Mouse (Mus musculus) neutrophil, adult 5-6 weeks (primary cell): Measurements from ENCODE around the gene Gm13695. TPM values are rescaled to one million over a fixed set of nuclear protein-coding genes. Genes with fewer than 3 reads are reported as not detected.

ENCODE experiments used
- total RNA-seq: library from RNA; stranded (forward); fragments of 200-1000 nt; gene quantifications from 2 replicates; pipeline ENCODE4 v1.2.3, GENCODE M21; 2017

Gene Gm13695
- total RNA-seq, 1 experiment from 2014 or later: not detected

Other genes starting within 250 kb of the Gm13695 start
- gene Itgav, start 242.9 kb upstream of the Gm13695 start, total RNA-seq: 37.6 and 45.8 TPM in 2 replicates
- gene Fam171b, start 154.7 kb upstream of the Gm13695 start, total RNA-seq: not detected in 2 replicates
- gene Zswim2, start 26.1 kb upstream of the Gm13695 start, total RNA-seq: not detected in 2 replicates
- not detected in 2 replicates for gene Gm13698, start 11.6 kb upstream of the Gm13695 start, total RNA-seq
- not detected in 2 replicates for gene Gm13693, start 5.8 kb upstream of the Gm13695 start, total RNA-seq
- gene Gm13696, start 5.8 kb downstream of the Gm13695 start, total RNA-seq: not detected in 2 replicates
- not detected in 2 replicates for gene Gm13694, start 11.6 kb downstream of the Gm13695 start, total RNA-seq
- gene Gm13697, start 17.4 kb downstream of the Gm13695 start, total RNA-seq: not detected in 2 replicates
- gene Gm13691, start 23.2 kb downstream of the Gm13695 start, total RNA-seq: not detected in 2 replicates